Mouse (Mus musculus): ENCODE measurements around the gene Clstn2. TPM values are rescaled to one million over a fixed set of nuclear protein-coding genes. Genes with fewer than 3 reads are reported as not detected.

Gene Clstn2
- polyA plus RNA-seq, 1 experiment from 2014 or later = 0.38 TPM

DNA sequence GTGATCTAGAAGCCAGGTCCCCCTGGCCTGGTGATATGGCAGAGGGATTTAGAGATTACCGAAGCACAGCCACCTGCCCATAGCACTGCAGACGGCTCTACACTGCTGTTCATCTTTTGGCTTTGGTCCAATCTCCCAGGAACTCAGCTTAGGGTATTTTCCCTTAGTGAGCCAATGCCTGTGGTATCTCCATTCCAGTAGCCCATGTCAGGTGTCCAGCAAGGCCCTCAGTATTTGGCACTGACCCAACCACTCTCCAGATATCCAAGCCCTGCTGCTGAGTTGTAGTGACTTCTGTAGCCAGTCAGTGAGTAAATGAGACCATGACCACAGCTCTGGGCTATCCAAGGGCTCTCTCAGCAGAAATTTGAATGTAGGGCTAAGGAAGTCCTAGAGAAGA lies 330.0 kb downstream of the Clstn2 start:
- Histone ChIP-seq H3K27me3 (replicated peaks; ENCODE audit: control insufficient read depth, insufficient read depth, low read length) (no peaks in the 10 kb centered on the region), H3K4me2 (ENCODE audit: low read depth, low read length) (no peak overlapping the region), H3K9ac (ENCODE audit: low read depth, low read length) (no peak overlapping the region), H3K27ac (ENCODE audit: low read length) (no peak overlapping the region), H3K9me3 (ENCODE audit: control insufficient read depth, low read length) (no peaks in the 10 kb centered on the region), H3K4me1 (ENCODE audit: control insufficient read depth, insufficient read depth, low read length) (no peaks in the 10 kb centered on the region), H3K4me3 (ENCODE audit: low read length) (no peak overlapping the region), H3K36me3 (ENCODE audit: control insufficient read depth, insufficient read depth, low read length) (no peaks in the 10 kb centered on the region)
- ATAC-seq = no peak
- WGBS = 55% methylated on average over 2 of the region's 2 CpGs

DNA sequence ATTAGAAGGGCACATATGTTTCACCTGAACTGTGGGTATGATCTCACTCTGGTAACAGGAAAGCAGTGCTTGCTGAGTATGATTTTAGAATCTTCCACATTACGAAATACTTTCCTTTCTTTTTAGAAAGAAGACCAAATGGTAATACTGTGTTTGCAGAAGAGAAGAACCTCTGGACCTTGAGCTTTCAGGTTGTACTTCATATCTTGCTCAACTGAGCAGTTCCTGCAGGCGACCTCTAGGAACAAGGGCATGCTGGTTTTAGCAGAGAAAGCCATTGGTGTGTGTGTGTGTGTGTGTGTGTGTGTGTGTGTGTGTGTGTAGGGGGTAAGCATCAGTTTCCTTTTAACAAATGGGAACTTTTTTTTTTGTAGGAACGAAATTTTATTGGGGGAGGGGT lies 333.0 kb downstream of the Clstn2 start:
- Histone ChIP-seq H3K9me3 (ENCODE audit: control insufficient read depth, low read length) (no peaks in the 10 kb centered on the region), H3K4me2 (ENCODE audit: low read depth, low read length) (no peak overlapping the region), H3K27ac (ENCODE audit: low read length) (no peak overlapping the region), H3K27me3 (replicated peaks; ENCODE audit: control insufficient read depth, insufficient read depth, low read length) (no peaks in the 10 kb centered on the region), H3K4me1 (ENCODE audit: control insufficient read depth, insufficient read depth, low read length) (no peaks in the 10 kb centered on the region), H3K9ac (ENCODE audit: low read depth, low read length) (no peak overlapping the region), H3K4me3 (ENCODE audit: low read length) (no peak overlapping the region), H3K36me3 (ENCODE audit: control insufficient read depth, insufficient read depth, low read length) (no peaks in the 10 kb centered on the region)
- WGBS = 87% methylated on average over 3 of the region's 3 CpGs
- no peak for ATAC-seq

DNA sequence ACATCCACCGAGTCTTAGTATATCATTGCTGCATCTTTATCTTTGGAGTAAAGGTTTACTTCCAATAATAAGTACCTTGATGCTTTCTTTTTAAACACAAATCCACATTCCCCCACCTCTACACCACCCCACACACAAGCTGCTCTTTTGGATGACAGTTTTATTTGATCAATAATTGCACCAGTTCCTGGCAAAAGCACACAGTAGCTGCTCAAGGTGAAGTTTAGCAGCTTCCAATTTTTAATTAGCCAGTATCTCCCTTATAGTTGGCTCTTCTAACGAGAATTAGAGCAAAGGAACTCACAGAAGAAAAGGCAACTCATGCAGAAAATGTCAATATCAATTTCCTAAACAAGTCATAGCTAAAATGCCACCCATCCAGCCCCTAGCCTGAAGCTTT lies 334.0 kb downstream of the Clstn2 start:
- Histone ChIP-seq H3K27me3 (replicated peaks; ENCODE audit: control insufficient read depth, insufficient read depth, low read length) (no peaks in the 10 kb centered on the region), H3K27ac (ENCODE audit: low read length) (no peak overlapping the region), H3K9me3 (ENCODE audit: control insufficient read depth, low read length) (no peaks in the 10 kb centered on the region), H3K36me3 (ENCODE audit: control insufficient read depth, insufficient read depth, low read length) (no peaks in the 10 kb centered on the region), H3K4me1 (ENCODE audit: control insufficient read depth, insufficient read depth, low read length) (no peaks in the 10 kb centered on the region), H3K9ac (ENCODE audit: low read depth, low read length) (no peak overlapping the region), H3K4me3 (ENCODE audit: low read length) (no peak overlapping the region), H3K4me2 (ENCODE audit: low read depth, low read length) (no peak overlapping the region)
- ATAC-seq = no peak
- WGBS = 70% methylated on average over 2 of the region's 2 CpGs

DNA sequence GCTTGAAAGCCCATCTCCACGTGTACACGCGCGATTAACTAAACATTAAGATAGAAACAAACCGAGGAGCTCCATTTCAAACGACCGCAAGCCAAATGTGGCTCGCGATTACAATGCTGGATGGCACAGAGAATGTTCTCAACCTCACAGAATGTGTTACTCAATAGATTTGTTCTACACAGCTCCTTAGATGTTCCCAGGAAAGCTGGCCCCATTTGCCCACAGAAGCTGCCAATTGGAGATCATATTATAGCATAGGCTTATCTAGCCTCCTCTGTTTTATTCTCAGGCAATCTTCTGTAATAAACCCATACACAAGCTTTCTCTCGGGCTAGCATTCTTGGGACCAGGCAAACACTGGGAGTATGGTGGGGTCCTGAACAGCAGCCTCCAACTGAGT lies 334.9 kb downstream of the Clstn2 start:
- Histone ChIP-seq H3K9ac (ENCODE audit: low read depth, low read length) (no peak overlapping the region), H3K27me3 (replicated peaks; ENCODE audit: control insufficient read depth, insufficient read depth, low read length) (no peaks in the 10 kb centered on the region), H3K36me3 (ENCODE audit: control insufficient read depth, insufficient read depth, low read length) (no peaks in the 10 kb centered on the region), H3K4me1 (ENCODE audit: control insufficient read depth, insufficient read depth, low read length) (no peaks in the 10 kb centered on the region), H3K4me2 (ENCODE audit: low read depth, low read length) (no peak overlapping the region), H3K9me3 (ENCODE audit: control insufficient read depth, low read length) (no peaks in the 10 kb centered on the region), H3K4me3 (ENCODE audit: low read length) (no peak overlapping the region), H3K27ac (ENCODE audit: low read length) (no peak overlapping the region)
- WGBS = 80% methylated on average over 10 of the region's 10 CpGs
- no peak for ATAC-seq

DNA sequence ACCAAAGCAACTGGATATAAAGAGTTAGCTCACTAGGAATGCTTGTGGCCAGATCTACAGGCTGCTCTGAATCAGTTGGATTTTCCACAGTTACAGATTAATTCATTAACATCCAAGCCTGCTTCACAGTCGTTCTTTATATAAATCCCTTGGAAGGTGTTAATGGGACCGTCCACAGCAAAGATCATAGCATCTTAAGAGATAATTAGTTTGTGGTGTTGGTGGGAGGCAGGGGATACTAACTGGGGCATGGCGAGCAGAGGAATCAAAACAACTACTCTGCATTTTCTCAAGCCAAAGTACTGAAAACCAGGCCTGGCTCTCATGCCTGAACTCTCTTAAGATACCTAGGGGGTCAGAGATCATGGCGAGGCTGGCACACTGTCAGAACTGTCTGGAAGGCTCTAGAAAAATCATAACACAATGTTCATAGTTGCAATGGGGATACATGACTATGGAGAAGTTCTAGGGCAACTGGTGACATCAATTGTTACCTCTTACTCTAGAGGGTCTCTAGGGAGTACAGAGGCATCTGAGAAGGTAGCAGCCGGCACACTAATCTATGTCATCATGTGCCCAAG lies 336.2 kb downstream of the Clstn2 start:
- no peak for ATAC-seq

DNA sequence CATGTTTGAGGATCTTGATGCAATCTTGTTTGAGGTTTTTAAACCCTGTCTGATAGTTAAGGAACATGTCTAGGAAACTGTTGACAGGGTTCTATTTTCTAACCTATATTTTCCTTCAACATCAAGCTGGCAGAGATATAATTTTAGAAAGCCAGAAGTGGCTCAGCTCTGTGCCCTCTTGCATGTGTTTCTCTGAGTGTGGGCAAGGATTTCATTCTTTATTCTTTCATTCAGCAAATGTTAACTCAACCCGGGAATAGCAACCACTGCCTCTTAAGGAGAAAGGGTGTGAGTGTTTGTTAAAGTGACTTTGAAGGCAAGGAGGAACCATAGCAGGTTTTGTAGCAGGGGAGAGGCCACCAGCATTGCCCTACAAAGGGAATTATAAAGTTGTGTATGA lies 337.7 kb downstream of the Clstn2 start:
- Histone ChIP-seq H3K9ac (ENCODE audit: low read depth, low read length) (no peak overlapping the region), H3K9me3 (ENCODE audit: control insufficient read depth, low read length) (no peaks in the 10 kb centered on the region), H3K4me2 (ENCODE audit: low read depth, low read length) (no peak overlapping the region), H3K4me3 (ENCODE audit: low read length) (no peak overlapping the region), H3K27ac (ENCODE audit: low read length) (no peak overlapping the region), H3K4me1 (ENCODE audit: control insufficient read depth, insufficient read depth, low read length) (no peaks in the 10 kb centered on the region), H3K27me3 (replicated peaks; ENCODE audit: control insufficient read depth, insufficient read depth, low read length) (no peaks in the 10 kb centered on the region), H3K36me3 (ENCODE audit: control insufficient read depth, insufficient read depth, low read length) (no peaks in the 10 kb centered on the region)
- 35% methylated on average over 1 of the region's 1 CpGs for WGBS
- ATAC-seq = no peak

More for the DNA sequence above, 336.2 kb downstream of the Clstn2 start:
- Histone ChIP-seq H3K9me3 (ENCODE audit: control insufficient read depth, low read length) (no peaks in the 10 kb centered on the region), H3K4me1 (ENCODE audit: control insufficient read depth, insufficient read depth, low read length) (no peaks in the 10 kb centered on the region), H3K4me2 (ENCODE audit: low read depth, low read length) (no peak overlapping the region), H3K27ac (ENCODE audit: low read length) (no peak overlapping the region), H3K27me3 (replicated peaks; ENCODE audit: control insufficient read depth, insufficient read depth, low read length) (no peaks in the 10 kb centered on the region), H3K9ac (ENCODE audit: low read depth, low read length) (no peak overlapping the region), H3K36me3 (ENCODE audit: control insufficient read depth, insufficient read depth, low read length) (no peaks in the 10 kb centered on the region), H3K4me3 (ENCODE audit: low read length) (no peak overlapping the region)
- WGBS = 80% methylated on average over 5 of the region's 5 CpGs

DNA sequence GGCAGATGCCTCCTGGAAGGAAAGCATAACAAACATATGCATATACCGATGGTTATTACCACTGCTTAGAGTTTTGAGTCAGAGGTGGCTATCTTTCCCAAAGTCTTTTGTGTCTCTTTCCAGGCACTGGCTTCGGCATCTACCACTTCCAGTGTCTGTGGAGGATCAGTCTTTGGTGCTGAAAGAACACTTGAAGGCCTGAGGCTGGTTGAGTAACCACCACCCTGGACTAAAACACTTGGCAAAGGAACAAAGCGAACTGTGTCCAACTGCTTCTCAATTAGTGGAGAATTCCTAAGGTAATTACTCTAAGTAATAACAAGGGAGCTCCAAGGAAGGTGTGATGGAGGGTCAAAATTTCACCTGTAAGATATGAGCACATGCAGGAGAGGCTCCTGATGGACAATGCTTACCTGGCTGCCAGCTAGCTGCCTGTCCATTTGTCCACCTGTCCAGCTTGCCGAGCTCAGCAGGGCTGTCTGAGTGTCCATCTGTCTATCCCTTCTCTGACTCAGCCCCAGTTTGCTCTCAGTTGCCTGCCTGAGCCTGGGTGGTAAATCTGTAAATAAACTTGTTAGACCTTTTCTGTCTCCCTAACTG lies 346.1 kb downstream of the Clstn2 start:
- Histone ChIP-seq H3K4me1 (ENCODE audit: control insufficient read depth, insufficient read depth, low read length) (no peaks in the 10 kb centered on the region), H3K36me3 (ENCODE audit: control insufficient read depth, insufficient read depth, low read length) (no peaks in the 10 kb centered on the region), H3K9ac (ENCODE audit: low read depth, low read length) (no peak overlapping the region), H3K9me3 (ENCODE audit: control insufficient read depth, low read length) (no peaks in the 10 kb centered on the region), H3K27ac (ENCODE audit: low read length) (no peak overlapping the region), H3K4me3 (ENCODE audit: low read length) (no peak overlapping the region), H3K27me3 (replicated peaks; ENCODE audit: control insufficient read depth, insufficient read depth, low read length) (no peaks in the 10 kb centered on the region), H3K4me2 (ENCODE audit: low read depth, low read length) (no peak overlapping the region)
- ATAC-seq = no peak
- 80% methylated on average over 4 of the region's 4 CpGs for WGBS

DNA sequence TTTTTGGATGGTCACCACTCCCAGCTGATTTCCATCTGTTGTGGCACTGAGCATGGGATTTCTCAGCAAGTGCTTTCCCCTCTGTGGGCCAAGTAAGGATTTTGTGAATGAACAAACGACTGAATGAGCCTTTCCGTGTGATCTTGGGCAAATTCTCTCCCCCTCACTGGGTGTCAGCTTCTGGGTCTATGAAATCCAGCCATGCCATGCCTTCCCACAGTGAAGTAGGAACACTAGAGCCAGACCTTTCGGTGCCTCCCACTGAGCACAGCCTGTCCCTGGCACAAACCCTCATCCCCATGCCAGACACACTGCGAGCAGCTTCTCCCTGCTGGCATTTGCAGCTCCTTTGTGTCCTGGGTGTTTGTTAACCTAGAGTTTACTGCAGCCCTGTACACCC lies 347.3 kb downstream of the Clstn2 start:
- WGBS = 75% methylated on average over 4 of the region's 4 CpGs
- H3K4me1 ChIP-seq (ENCODE audit: control insufficient read depth, insufficient read depth, low read length) = no peaks in the 10 kb centered on the region

DNA sequence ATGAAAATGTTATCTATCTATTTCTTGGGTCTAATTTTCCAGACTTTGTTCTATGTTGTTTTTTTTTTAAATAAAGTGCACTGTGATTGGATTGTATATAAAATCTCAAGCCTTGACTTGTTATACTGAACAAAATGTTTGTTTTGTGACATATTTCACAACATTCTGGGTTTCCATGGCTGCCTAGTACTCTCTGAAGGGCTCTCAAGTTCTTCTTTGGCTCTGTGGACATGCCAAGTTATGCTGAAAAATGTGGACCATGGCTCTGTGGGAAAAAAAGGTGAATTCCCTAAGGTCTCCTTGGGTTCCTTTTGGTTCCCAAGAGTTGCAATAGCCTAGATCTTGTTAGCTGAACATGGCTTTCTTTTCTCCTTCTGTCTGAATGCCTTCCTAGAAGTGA lies 353.1 kb downstream of the Clstn2 start:
- Histone ChIP-seq H3K4me2 (ENCODE audit: low read depth, low read length) (no peak overlapping the region), H3K27me3 (replicated peaks; ENCODE audit: control insufficient read depth, insufficient read depth, low read length) (no peaks in the 10 kb centered on the region), H3K4me1 (ENCODE audit: control insufficient read depth, insufficient read depth, low read length) (no peaks in the 10 kb centered on the region), H3K9me3 (ENCODE audit: control insufficient read depth, low read length) (no peaks in the 10 kb centered on the region), H3K36me3 (ENCODE audit: control insufficient read depth, insufficient read depth, low read length) (no peaks in the 10 kb centered on the region), H3K27ac (ENCODE audit: low read length) (no peak overlapping the region), H3K4me3 (ENCODE audit: low read length) (no peak overlapping the region), H3K9ac (ENCODE audit: low read depth, low read length) (no peak overlapping the region)
- no peak for ATAC-seq

More for the DNA sequence above, 347.3 kb downstream of the Clstn2 start:
- H3K4me3 ChIP-seq (ENCODE audit: low read length) = no peak overlapping the region
- H3K9me3 ChIP-seq (ENCODE audit: control insufficient read depth, low read length) = no peaks in the 10 kb centered on the region
- no peaks in the 10 kb centered on the region for H3K27me3 ChIP-seq (replicated peaks; ENCODE audit: control insufficient read depth, insufficient read depth, low read length)
- no peaks in the 10 kb centered on the region for H3K36me3 ChIP-seq (ENCODE audit: control insufficient read depth, insufficient read depth, low read length)
- no peak overlapping the region for H3K4me2 ChIP-seq (ENCODE audit: low read depth, low read length)
- H3K9ac ChIP-seq (ENCODE audit: low read depth, low read length) = no peak overlapping the region
- no peak overlapping the region for H3K27ac ChIP-seq (ENCODE audit: low read length)
- no peak for ATAC-seq

DNA sequence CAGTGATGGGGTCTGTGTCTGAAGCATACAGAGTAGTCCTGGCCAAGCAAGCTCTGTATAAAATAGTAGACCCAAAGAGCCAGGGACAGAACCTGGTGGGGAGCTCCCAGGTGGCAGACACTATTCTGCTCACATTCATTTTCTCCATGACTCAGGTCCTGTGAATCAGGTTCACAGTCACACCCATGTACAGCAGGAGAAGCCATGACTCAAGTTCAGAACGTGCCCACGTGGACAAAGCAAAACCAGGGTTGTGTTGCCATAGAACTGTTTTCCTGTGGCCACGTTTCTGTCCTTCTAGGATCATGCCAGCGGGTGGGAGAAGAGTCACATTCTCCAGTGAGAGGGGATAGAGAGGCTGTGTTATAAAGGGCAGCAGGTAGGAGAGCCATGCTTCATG lies 353.9 kb downstream of the Clstn2 start:
- WGBS = 80% methylated on average over 4 of the region's 4 CpGs
- ATAC-seq = no peak

More for the DNA sequence above, 353.9 kb downstream of the Clstn2 start:
- Histone ChIP-seq H3K4me1 (ENCODE audit: control insufficient read depth, insufficient read depth, low read length) (no peaks in the 10 kb centered on the region), H3K9me3 (ENCODE audit: control insufficient read depth, low read length) (no peaks in the 10 kb centered on the region), H3K27ac (ENCODE audit: low read length) (no peak overlapping the region), H3K27me3 (replicated peaks; ENCODE audit: control insufficient read depth, insufficient read depth, low read length) (no peaks in the 10 kb centered on the region), H3K4me3 (ENCODE audit: low read length) (no peak overlapping the region), H3K4me2 (ENCODE audit: low read depth, low read length) (no peak overlapping the region), H3K36me3 (ENCODE audit: control insufficient read depth, insufficient read depth, low read length) (no peaks in the 10 kb centered on the region), H3K9ac (ENCODE audit: low read depth, low read length) (no peak overlapping the region)
